10 mouse cellular contexts compared by ENCODE assay signal in the genomic region with DNA sequence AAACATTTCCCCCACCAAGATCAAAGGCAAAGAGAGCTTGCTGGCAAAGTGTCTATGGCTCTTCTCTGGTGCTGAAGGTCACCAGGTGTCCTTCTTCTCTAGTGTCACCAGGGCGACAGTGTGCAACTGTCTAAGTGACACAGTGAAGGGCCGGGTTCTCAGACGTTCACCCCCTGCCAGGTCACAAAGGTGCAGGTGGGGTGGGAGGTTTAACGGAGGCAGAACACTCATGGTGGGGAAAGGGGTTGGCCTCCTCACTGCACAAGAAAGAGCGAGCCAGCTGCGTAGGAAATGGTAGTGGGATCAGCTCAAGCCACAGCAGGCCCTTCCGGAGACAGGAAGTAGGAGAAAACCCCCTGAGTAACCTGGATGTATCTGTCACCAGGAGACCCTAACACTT.
DNase-seq lines count a peak whose midpoint lies in the region; ATAC-seq lines count a peak whose summit lies in the region.
"Had no signal": no experiment of that assay in that cellular context is flagged by ENCODE, and none has a peak within 500 bp of the region (broad histone marks: within the 10 kb centered on the region; RNA-seq: fewer than 3 reads in every experiment).

No protein-coding gene starts in this region.

- intact Hi-C loops in heart, postnatal 36 days (cut with DNase I) = no loop called here

- H3K27me3 ChIP-seq in heart, embryonic 13.5 days (replicated peaks) = no peaks in the 10 kb centered on the region
- no peaks in the 10 kb centered on the region for H3K27me3 ChIP-seq in midbrain, embryonic 13.5 days
- no peaks in the 10 kb centered on the region for H3K27me3 ChIP-seq in midbrain, embryonic 14.5 days (ENCODE audit: control insufficient read depth, insufficient read depth, low read length)
- H3K27me3 ChIP-seq in hindbrain, embryonic 15.5 days = no peaks in the 10 kb centered on the region

- H3K9ac ChIP-seq in heart, embryonic 13.5 days = no peak overlapping the region
- no peak overlapping the region for H3K9ac ChIP-seq in midbrain, embryonic 13.5 days (replicated peaks)
- H3K9ac ChIP-seq in midbrain, embryonic 14.5 days (replicated peaks; ENCODE audit: low read length) = no peak overlapping the region
- H3K9ac ChIP-seq in hindbrain, embryonic 15.5 days = no peak overlapping the region

- peaks cover 92% of the 10 kb centered on the region for H3K4me1 ChIP-seq in heart, embryonic 13.5 days
- H3K4me1 ChIP-seq in midbrain, embryonic 13.5 days (replicated peaks) = peaks cover 91% of the 10 kb centered on the region
- peaks cover 55% of the 10 kb centered on the region for H3K4me1 ChIP-seq in midbrain, embryonic 14.5 days (ENCODE audit: control insufficient read depth, insufficient read depth, low read length)
- peaks cover 57% of the 10 kb centered on the region for H3K4me1 ChIP-seq in hindbrain, embryonic 15.5 days (replicated peaks)

- H3K4me2 ChIP-seq in heart, embryonic 13.5 days = no peak overlapping the region
- H3K4me2 ChIP-seq in midbrain, embryonic 13.5 days (replicated peaks) = no peak overlapping the region
- H3K4me2 ChIP-seq in midbrain, embryonic 14.5 days (ENCODE audit: low read length) = no peak overlapping the region
- no peak overlapping the region for H3K4me2 ChIP-seq in hindbrain, embryonic 15.5 days

- no peak for DNase-seq in heart, postnatal 36 days
- no peak for DNase-seq in midbrain, embryonic 14.5 days
- DNase-seq in adrenal gland, postnatal 4 days (ENCODE audit: low spot score in 2 of 2) = no peak
- DNase-seq in spleen, postnatal 14 days (ENCODE audit: low spot score in 2 of 2) = no peak
- DNase-seq: adrenal gland, adult 8-10 months; lung, adult 2 months had no signal

- peak overlapping the region; percentile 50 for H3K27ac ChIP-seq in heart, embryonic 13.5 days (replicated peaks)
- 0 out of 2 replicates have a peak overlapping the region, but pooled peaks have one; percentile 51 for H3K27ac ChIP-seq in midbrain, embryonic 13.5 days
- H3K27ac ChIP-seq in midbrain, embryonic 14.5 days (replicated peaks; ENCODE audit: low read depth, low read length) = no peak overlapping the region
- 0 out of 2 replicates have a peak overlapping the region, but pooled peaks have one; percentile 25 for H3K27ac ChIP-seq in hindbrain, embryonic 15.5 days (replicated peaks)

- H3K9me3 ChIP-seq in heart, embryonic 13.5 days = no peaks in the 10 kb centered on the region
- H3K9me3 ChIP-seq in midbrain, embryonic 13.5 days = no peaks in the 10 kb centered on the region
- H3K9me3 ChIP-seq in midbrain, embryonic 14.5 days (ENCODE audit: control insufficient read depth, low read length) = no peaks in the 10 kb centered on the region
- H3K9me3 ChIP-seq in hindbrain, embryonic 15.5 days = no peaks in the 10 kb centered on the region

- H3K36me3 ChIP-seq in heart, embryonic 13.5 days = no peaks in the 10 kb centered on the region
- no peaks in the 10 kb centered on the region; the same call in 1 of the 2 replicates for H3K36me3 ChIP-seq in midbrain, embryonic 13.5 days
- no peaks in the 10 kb centered on the region for H3K36me3 ChIP-seq in midbrain, embryonic 14.5 days (ENCODE audit: control insufficient read depth, insufficient read depth, low read length)
- no peaks in the 10 kb centered on the region for H3K36me3 ChIP-seq in hindbrain, embryonic 15.5 days

- H3K4me3 ChIP-seq in heart, embryonic 13.5 days = no peak overlapping the region
- H3K4me3 ChIP-seq in midbrain, embryonic 13.5 days (replicated peaks) = no peak overlapping the region
- H3K4me3 ChIP-seq in midbrain, embryonic 14.5 days (replicated peaks; ENCODE audit: low read depth, low read length) = no peak overlapping the region
- no peak overlapping the region for H3K4me3 ChIP-seq in hindbrain, embryonic 15.5 days

- no peak for ATAC-seq in heart, embryonic 13.5 days (ENCODE audit: extremely low read depth, insufficient number of reproducible peaks, low FRiP score, low TSS enrichment)
- ATAC-seq in midbrain, embryonic 13.5 days = no peak
- no peak for ATAC-seq in midbrain, embryonic 14.5 days (ENCODE audit: low FRiP score, low TSS enrichment)
- no peak for ATAC-seq in hindbrain, embryonic 15.5 days (ENCODE audit: low FRiP score, low read depth)
- ATAC-seq in erythroid progenitor cell, adult 5-6 weeks (replicated peaks; ENCODE audit: low FRiP score, poor library complexity, severe bottlenecking) = no peak

- 41% methylated on average over 7 of the region's 7 CpGs for WGBS in heart, embryonic 13.5 days
- WGBS in midbrain, embryonic 13.5 days = 73% methylated on average over 7 of the region's 7 CpGs
- 73% methylated on average over 7 of the region's 7 CpGs for WGBS in midbrain, embryonic 14.5 days
- WGBS in hindbrain, embryonic 15.5 days = 72% methylated on average over 7 of the region's 7 CpGs
